Mouse (Mus musculus) gastrocnemius, adult 18-20 months (tissue): Measurements from ENCODE around the gene Lrrc32. TPM values are rescaled to one million over a fixed set of nuclear protein-coding genes. Genes with fewer than 3 reads are reported as not detected.
A peak's percentile ranks its signal among the peaks of the same experiment; 100 is the strongest.

Experiments used
- DNase-seq: peaks from one replicate; pipeline ENCODE4 v3.0.0; 2021; ENCODE audit warnings: low spot score
- long read RNA-seq, 2 experiments: library from polyadenylated mRNA; stranded (forward); transcript quantifications; one replicate each; pipeline ENCODE4 v2.0.0; 2021
- total RNA-seq, 2 experiments: library from RNA; stranded (reverse); gene quantifications; 2 replicates each; pipeline ENCODE4 v1.2.3; 2021

Lrrc32 gene
- total RNA-seq: 1 to 10 TPM; 2.6 to 8.1 TPM
- long read RNA-seq, experiment 1, full-length matches to known transcripts: 18 of 20 reads
- long read RNA-seq, experiment 1, partial matches to known transcripts: 0 of 20 reads
- long read RNA-seq, experiment 1, other reads (novel, unspliced or antisense): 2 of 20 reads
- long read RNA-seq, experiment 2, full-length matches to known transcripts: 7 of 10 reads
- long read RNA-seq, experiment 2, partial matches to known transcripts: 0 of 10 reads
- long read RNA-seq, experiment 2, other reads (novel, unspliced or antisense): 3 of 10 reads

GRCm38 (mm10) chr7:98489131-98489530, at the start of gene Lrrc32:
TSS of gene Lrrc32 (plus strand) at chr7:98489283.
- no peak for DNase-seq

GRCm38 (mm10) chr7:98439956-98440466, 49.1 kb upstream of the Lrrc32 start, which contains the start of gene Gucy2d:
TSS of gene Gucy2d (plus strand) at chr7:98440416.
- DNase-seq: no peak

- DNase-seq: no peak
Measured at GRCm38 (mm10) chr7:98446873-98447272, 42.2 kb upstream of the Lrrc32 start.

GRCm38 (mm10) chr7:98447585-98448308, 41.3 kb upstream of the Lrrc32 start:
- DNase-seq: peak; percentile 23

GRCm38 (mm10) chr7:98448309-98448630, 40.8 kb upstream of the Lrrc32 start:
- DNase-seq: no peak

- no peak for DNase-seq
Measured at GRCm38 (mm10) chr7:98449696-98450095, 39.4 kb upstream of the Lrrc32 start.

GRCm38 (mm10) chr7:98454397-98455120, 34.5 kb upstream of the Lrrc32 start:
- no peak for DNase-seq

GRCm38 (mm10) chr7:98460319-98460718, 28.8 kb upstream of the Lrrc32 start:
- no peak for DNase-seq

- DNase-seq: no peak
Measured at GRCm38 (mm10) chr7:98469089-98469488, 20.0 kb upstream of the Lrrc32 start.

- DNase-seq: no peak
Measured at GRCm38 (mm10) chr7:98472529-98472928, 16.6 kb upstream of the Lrrc32 start.

GRCm38 (mm10) chr7:98474558-98474957, 14.5 kb upstream of the Lrrc32 start:
- DNase-seq: no peak

GRCm38 (mm10) chr7:98477153-98477552, 11.9 kb upstream of the Lrrc32 start:
- no peak for DNase-seq

GRCm38 (mm10) chr7:98480481-98480880, 8.6 kb upstream of the Lrrc32 start:
- DNase-seq: no peak

GRCm38 (mm10) chr7:98481066-98481734, 7.9 kb upstream of the Lrrc32 start:
- peak; percentile 85 for DNase-seq

GRCm38 (mm10) chr7:98481861-98482260, 7.2 kb upstream of the Lrrc32 start:
- no peak for DNase-seq

GRCm38 (mm10) chr7:98482551-98483267, 6.4 kb upstream of the Lrrc32 start:
- peak; percentile 46 for DNase-seq

GRCm38 (mm10) chr7:98483268-98483607, 5.8 kb upstream of the Lrrc32 start:
- no peak for DNase-seq

GRCm38 (mm10) chr7:98484878-98485277, 4.2 kb upstream of the Lrrc32 start:
- no peak for DNase-seq

- DNase-seq: peak; percentile 32
Measured at GRCm38 (mm10) chr7:98485508-98485907, 3.6 kb upstream of the Lrrc32 start.

GRCm38 (mm10) chr7:98486471-98486917, 2.6 kb upstream of the Lrrc32 start:
- DNase-seq: no peak
